Mouse (Mus musculus) ES-Bruce4 (cell line): ENCODE measurements at regions not wholly inside any gene's neighbourhood (a gene's known extent, or its start where the extent isn't known, plus 50 kb on each side); places are given as distances from the start of the nearest gene placed in this dataset.

Source experiments
- CTCF ChIP-seq: IDR thresholded peaks from one replicate; pipeline ENCODE4 v1.8.1; 2011; ENCODE audit warnings: low read depth, low read length
- EP300 ChIP-seq: IDR thresholded peaks from 2 replicates; pipeline ENCODE4 v1.6.1; 2011; ENCODE audit warnings: low read depth, low read length; ENCODE audit not compliant: insufficient read depth
- POLR2A ChIP-seq: IDR thresholded peaks from one replicate; pipeline ENCODE4 v1.8.1; 2011; ENCODE audit warnings: low read length; ENCODE audit not compliant: insufficient read depth

GRCm38 (mm10) chr4:8366978-8367377, 128.1 kb upstream of the Car8 start:
- TF ChIP-seq EP300: no peak
- no peak for TF ChIP-seq CTCF
- no peak for TF ChIP-seq POLR2A
